Mouse (Mus musculus): Measurements from ENCODE around the gene Polr2f. TPM values are rescaled to one million over a fixed set of nuclear protein-coding genes. Genes with fewer than 3 reads are reported as not detected.

The Polr2f gene
- total RNA-seq, 1 experiment from 2014 or later: 98.4 TPM

DNA sequence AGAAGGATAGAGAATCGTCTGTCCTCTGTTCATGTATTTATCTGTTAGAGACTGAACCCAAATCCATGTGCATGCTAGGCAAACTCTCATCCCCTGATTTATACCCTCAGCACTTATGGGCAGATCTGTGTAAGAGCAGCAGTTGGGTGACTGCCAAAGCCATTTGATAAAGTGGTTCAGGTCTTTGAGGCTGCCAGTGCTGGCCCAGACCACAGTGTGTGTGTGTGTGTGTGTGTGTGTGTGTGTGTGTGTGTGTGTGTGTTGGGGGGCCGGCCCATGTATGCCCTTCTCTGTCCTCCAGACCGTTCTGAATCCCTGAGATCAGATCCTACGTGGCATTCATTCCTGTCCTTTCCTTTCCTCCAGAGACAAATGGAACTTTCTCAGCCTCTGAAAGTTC lies 29.0 kb upstream of the Polr2f start:
- ATAC-seq (replicated peaks; ENCODE audit: insufficient number of reproducible peaks, low FRiP score, low TSS enrichment, poor library complexity, severe bottlenecking): no peak

DNA sequence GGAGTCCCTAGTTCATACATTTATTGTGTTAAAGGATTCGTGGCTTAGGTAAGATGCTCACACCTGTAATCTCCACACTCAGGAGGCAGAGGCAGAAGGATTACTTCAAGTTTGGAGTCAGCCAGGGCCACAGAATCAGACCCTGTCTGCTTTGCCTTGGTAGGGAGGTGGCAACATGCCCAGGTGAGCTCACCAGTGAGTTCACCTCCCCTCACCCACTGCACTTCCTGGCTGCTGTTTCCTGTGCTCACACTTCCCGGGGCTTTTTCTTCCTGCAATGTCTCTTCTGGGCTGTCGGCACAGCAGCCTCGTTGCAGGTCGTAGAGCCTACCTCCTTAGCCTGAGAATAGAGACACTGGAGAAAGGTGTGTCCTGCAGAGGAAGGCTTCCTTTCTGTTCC lies 25.5 kb upstream of the Polr2f start:
- no peak for ATAC-seq (replicated peaks; ENCODE audit: insufficient number of reproducible peaks, low FRiP score, low TSS enrichment, poor library complexity, severe bottlenecking)

- ATAC-seq (replicated peaks; ENCODE audit: insufficient number of reproducible peaks, low FRiP score, low TSS enrichment, poor library complexity, severe bottlenecking): no peak
These were observed 21.3 kb upstream of the Polr2f start for GRCm38 (mm10) chr15:79119491-79119890.

DNA sequence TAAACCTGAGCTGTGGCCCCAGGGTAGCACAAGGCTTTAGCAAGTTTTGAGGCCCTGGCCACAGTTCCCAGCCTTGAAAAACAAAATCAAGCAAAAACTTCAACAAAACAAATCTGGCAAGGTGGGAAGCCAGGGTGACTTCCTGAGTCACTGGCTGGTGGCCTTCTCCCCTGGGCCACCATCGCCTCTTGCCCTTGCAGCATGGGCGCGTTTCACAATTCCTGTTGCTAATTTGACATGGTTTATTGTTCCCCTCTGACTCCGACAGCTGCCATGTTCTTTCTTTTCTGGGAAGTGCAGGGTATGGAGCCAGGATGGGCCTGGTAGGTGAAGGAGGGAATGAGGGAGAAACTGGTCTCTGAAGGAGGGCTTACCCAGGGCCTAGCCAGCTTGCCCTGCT lies 18.7 kb upstream of the Polr2f start:
- ATAC-seq (replicated peaks; ENCODE audit: insufficient number of reproducible peaks, low FRiP score, low TSS enrichment, poor library complexity, severe bottlenecking): no peak

DNA sequence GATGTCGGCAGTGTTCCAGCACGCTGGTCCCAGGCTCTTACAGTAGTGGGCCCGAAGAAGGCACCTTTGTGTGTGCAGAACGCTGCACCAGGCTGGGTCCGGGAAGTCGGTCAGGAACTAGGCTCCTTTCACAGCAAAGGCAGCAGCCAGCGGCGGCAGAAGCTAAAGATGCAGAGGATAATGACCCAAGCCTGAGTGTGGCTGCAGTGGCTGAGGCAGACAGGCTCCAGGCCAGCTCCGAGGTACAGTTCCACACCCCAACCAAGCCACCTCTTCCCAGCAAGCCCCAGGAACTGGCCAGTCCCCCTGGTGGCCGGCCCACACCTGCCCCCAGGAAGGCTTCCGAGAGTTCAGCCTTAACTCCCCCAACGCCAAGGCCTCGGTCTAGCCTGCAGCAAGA lies 18.3 kb upstream of the Polr2f start:
- no peak for ATAC-seq (replicated peaks; ENCODE audit: insufficient number of reproducible peaks, low FRiP score, low TSS enrichment, poor library complexity, severe bottlenecking)

- no peak for ATAC-seq (replicated peaks; ENCODE audit: insufficient number of reproducible peaks, low FRiP score, low TSS enrichment, poor library complexity, severe bottlenecking)
These were observed 17.1 kb upstream of the Polr2f start for GRCm38 (mm10) chr15:79123751-79124150.

- ATAC-seq (replicated peaks; ENCODE audit: insufficient number of reproducible peaks, low FRiP score, low TSS enrichment, poor library complexity, severe bottlenecking): no peak
These were observed 16.4 kb upstream of the Polr2f start for GRCm38 (mm10) chr15:79124331-79124875.

DNA sequence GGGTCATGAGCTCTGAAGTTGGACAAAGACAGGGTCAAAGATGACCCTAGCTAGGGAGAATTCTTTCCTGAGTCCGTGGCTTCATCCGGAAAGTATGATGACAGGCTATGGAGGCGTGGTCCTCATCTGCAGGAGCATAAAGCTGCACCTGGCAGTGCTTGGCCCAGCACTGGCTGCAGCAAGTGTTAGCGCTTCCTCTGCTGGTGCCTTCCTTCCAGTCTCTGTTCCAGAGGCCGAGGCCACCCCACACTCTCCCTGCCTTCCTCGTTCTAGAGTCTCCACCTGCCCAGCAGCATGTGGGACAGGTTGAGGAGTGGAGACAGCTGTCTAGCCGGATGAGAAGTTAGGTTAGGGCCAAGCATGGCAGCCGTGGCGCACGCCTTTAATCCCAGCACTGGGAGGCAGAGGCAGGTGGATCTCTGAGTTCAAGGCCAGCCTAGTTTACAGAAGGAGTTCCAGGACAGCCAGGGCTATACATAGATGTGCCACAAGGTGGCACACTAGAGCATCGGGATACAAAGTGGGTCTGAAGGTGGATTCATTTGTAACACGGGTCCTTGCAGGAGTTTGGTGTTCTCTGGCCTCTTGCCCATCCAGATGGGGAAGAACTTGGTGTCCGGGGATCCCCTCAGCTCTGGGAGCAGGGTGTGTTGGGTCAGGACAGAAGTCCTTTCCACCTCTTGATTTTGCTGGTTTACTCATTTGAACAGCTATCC lies 14.4 kb upstream of the Polr2f start:
- ATAC-seq (replicated peaks; ENCODE audit: insufficient number of reproducible peaks, low FRiP score, low TSS enrichment, poor library complexity, severe bottlenecking): no peak

GRCm38 (mm10) chr15:79127101-79127500 lies 13.7 kb upstream of the Polr2f start:
- no peak for ATAC-seq (replicated peaks; ENCODE audit: insufficient number of reproducible peaks, low FRiP score, low TSS enrichment, poor library complexity, severe bottlenecking)

DNA sequence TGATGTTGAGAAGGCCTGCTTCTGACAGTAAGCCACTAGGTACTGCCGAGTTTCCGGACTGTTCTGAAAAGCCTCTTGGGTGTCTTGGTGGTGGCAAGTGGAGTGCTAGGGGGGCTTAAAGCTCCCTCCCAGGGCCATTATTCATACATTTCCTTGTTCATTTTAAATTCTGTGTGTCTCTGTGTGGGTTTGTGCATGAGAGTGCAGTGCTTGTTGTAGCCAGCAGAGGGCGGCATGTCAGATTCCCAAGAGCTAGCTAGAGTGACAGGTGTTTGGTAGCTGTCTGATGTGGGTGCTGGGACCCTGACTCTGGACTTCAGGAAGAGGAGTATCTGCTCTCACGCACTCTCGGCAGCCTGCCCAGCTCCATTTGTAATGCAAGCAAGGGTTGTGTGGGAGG lies 12.6 kb upstream of the Polr2f start:
- no peak for ATAC-seq (replicated peaks; ENCODE audit: insufficient number of reproducible peaks, low FRiP score, low TSS enrichment, poor library complexity, severe bottlenecking)

DNA sequence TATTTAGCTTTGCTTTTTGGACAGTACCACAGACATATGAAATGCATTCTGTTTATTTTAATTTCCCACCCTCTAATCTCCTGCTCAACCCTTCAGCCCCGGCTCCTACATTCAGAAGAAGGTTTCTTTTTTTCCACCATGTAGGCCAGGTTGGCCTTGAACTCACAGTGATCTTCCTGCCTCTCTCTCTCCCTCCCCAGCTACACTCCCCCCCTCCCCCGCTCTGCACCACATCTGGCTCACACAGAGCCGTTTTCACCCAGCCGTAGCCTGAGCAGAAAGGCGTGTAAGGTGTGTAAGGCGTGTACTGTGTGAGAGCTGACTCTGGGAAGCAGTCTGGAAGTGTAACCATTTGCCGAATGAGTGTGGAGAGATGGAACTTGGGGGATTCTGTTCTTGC lies 11.5 kb upstream of the Polr2f start:
- no peak for ATAC-seq (replicated peaks; ENCODE audit: insufficient number of reproducible peaks, low FRiP score, low TSS enrichment, poor library complexity, severe bottlenecking)

DNA sequence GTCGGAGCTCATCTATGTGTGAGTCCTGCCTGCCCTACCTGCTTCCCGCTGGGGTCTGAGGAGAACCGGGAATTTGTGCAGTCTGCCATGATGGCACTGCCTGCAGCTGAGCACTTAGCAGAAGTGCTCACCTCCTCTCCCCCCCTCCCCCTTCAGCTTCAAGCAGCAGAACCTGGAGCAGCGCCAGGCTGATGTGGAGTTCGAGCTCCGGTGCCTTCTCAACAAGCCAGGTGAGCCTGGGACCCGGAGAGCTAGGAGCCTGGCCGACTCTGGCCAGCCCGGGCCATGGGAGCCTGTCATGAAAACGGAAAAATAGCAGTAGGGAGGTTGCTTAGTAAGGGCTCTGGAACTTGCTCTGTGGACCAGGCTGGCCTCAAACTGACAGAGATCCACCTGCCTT lies 10.0 kb upstream of the Polr2f start:
- ATAC-seq (replicated peaks; ENCODE audit: insufficient number of reproducible peaks, low FRiP score, low TSS enrichment, poor library complexity, severe bottlenecking): no peak

DNA sequence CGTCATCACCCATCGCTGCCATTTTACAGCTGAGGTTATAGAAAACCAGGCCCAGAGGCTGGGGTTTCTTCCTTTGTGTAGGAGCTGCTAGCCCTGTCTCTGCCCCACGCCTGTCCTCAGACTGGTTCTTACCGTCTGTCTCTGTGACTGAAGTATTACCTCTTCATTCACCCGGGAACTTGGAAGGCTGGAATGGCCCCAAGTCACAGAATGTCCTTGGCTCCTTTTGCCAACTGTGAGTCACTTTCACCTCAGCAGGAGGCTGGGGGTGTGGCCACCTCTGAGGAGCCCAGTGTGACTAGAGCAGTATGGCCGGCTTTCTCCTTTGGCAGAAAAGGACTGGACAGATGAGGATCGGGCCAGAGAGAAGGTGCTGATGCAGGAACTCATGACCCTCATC lies 9.4 kb upstream of the Polr2f start:
- no peak for ATAC-seq (replicated peaks; ENCODE audit: insufficient number of reproducible peaks, low FRiP score, low TSS enrichment, poor library complexity, severe bottlenecking)

GRCm38 (mm10) chr15:79133191-79133661 lies 7.6 kb upstream of the Polr2f start:
- no peak for ATAC-seq (replicated peaks; ENCODE audit: insufficient number of reproducible peaks, low FRiP score, low TSS enrichment, poor library complexity, severe bottlenecking)

DNA sequence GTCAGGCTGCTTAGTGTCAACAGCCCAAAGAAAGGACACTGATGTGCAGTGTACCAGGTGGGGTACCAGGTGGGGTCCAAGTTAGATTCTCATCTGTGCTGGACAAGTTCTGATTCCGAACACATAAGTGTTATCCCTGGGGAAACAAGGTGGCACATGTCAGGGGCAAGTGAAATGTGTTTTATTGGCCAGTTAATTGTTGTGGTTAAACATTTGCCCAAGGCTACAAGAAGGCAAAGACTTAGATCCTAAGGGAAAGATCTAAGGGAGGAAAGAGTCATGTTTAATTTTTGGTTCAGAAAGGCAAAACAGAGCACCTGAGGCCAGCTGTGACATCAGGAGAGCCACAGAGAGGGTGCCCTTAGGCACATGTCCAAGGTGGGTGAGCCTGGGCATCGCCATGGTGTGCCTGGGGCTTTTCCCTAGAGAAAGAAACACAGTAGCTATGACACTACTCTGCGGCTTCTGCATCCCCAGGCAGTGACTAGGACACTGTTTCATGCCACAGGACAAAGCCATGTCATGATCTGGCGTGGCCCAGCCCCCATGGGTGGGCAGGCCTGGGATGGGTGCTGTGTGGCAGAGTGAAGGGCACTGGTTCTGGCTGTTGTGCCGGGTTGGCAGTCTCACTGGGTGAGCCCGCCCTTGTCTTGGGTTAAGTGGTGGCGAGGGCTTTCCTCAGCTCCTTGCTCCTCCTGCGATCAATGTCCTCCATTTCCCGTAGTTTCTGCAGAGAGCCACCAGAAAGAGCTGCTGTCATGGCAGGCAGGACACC lies 6.1 kb upstream of the Polr2f start:
- ATAC-seq (replicated peaks; ENCODE audit: insufficient number of reproducible peaks, low FRiP score, low TSS enrichment, poor library complexity, severe bottlenecking): no peak

GRCm38 (mm10) chr15:79135332-79135731 lies 5.5 kb upstream of the Polr2f start:
- ATAC-seq (replicated peaks; ENCODE audit: insufficient number of reproducible peaks, low FRiP score, low TSS enrichment, poor library complexity, severe bottlenecking): no peak

- ATAC-seq (replicated peaks; ENCODE audit: insufficient number of reproducible peaks, low FRiP score, low TSS enrichment, poor library complexity, severe bottlenecking): no peak
These were observed 4.8 kb upstream of the Polr2f start for GRCm38 (mm10) chr15:79135783-79136575.

DNA sequence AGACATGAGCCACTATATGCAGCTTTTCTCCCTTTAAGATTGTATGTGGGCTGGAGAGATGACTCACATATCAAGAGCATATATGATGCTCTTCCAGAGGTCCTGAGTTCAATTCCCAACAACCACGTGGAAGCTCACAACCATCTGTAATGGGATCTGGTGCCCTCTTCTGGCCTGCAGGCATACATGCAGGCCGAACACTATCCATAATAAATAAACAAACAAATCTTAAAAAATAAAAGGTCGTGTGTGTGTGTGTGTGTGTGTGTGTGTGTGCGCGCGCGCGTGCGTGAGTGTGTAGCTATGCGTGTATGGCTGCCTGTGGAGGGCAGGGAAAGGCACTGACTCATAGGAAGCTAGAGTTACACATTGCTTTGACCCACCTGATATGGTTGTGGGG lies 1.2 kb upstream of the Polr2f start:
- ATAC-seq (replicated peaks; ENCODE audit: insufficient number of reproducible peaks, low FRiP score, low TSS enrichment, poor library complexity, severe bottlenecking): no peak

DNA sequence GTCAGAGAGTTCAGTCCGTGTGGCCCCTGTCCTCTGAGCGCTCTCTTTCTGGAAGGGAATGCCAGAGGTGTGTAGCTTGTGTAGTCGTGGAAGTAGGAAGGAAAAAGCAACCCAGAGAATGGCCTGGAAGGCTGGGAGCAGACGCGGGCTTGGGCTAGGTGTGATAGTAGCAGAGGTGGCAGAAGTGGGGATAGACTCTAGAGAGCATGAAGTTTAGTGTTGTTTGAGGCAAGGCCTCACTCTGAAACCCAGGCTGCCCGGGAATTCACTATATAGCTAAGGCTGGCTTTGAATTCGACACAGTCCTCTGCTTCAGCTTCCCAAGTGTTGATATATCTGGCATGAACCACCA lies 733 bp downstream of the Polr2f start:
- no peak; the same call in 1 of the 2 replicates for ATAC-seq (replicated peaks; ENCODE audit: insufficient number of reproducible peaks, low FRiP score, low TSS enrichment, poor library complexity, severe bottlenecking)

Data from monocyte, adult 5-6 weeks (primary cell).